Mouse (Mus musculus): ENCODE measurements at regions not wholly inside any gene's neighbourhood (a gene's known extent, or its start where the extent isn't known, plus 50 kb on each side); places are given as distances from the start of the nearest gene placed in this dataset.

DNA sequence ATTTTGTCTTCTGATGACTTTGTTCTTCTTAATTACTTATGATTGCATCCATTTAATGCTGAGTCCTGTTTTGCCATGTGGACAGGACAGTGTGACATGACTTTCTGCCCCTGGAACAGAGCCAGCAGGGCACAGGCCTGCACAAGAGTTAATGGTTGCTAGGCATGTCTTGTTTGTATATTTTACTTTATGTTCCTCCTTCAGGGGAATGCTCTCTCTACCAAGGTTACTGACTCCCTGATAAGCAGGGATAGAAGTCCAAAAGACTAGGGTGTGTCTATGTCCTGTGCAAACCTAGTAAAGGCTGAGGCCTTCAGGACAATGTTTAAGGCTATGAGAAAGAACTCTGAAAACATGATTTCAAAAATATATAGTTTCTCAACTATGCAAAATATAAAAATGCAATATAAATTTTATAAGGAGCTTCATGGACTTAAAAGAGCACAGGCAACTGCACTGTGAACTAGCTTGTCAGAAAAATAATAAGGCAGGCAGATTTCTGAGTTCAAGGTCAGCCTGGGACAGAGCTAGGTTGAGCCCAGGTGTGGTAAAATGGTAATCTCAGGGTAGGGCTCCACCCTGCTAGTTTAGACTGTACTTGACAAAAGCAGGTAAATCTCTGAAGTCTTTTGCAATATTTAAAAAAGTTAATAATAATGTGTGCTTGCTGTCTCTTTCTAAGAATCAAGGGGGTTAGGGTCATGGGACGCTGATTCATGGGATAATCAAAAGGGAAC lies 99.7 kb upstream of the Gbe1 start:
- peak overlapping the region; percentile 57 for H3K27ac ChIP-seq (ENCODE audit: low read depth, low read length)
- no peak overlapping the region for H3K4me2 ChIP-seq (replicated peaks; ENCODE audit: low read depth)
- no peaks in the 10 kb centered on the region for H3K9me3 ChIP-seq (ENCODE audit: control insufficient read depth)
- H3K27me3 ChIP-seq (replicated peaks; ENCODE audit: control insufficient read depth, insufficient read depth, low read length) = no peaks in the 10 kb centered on the region
- H3K4me1 ChIP-seq (replicated peaks; ENCODE audit: control insufficient read depth, insufficient read depth, low read length) = no peaks in the 10 kb centered on the region
- no peak overlapping the region for H3K9ac ChIP-seq (ENCODE audit: low read depth, low read length)
- TF ChIP-seq CTCF (IDR thresholded peaks at IDR 0.05; ENCODE audit: low read depth) = no peak
- WGBS = 45% methylated on average over 1 of the region's 1 CpGs
- no peak overlapping the region for H3K4me3 ChIP-seq (ENCODE audit: low read depth, low read length)
- ATAC-seq = peak; percentile 98
- H3K36me3 ChIP-seq (ENCODE audit: control insufficient read depth, insufficient read depth) = no peaks in the 10 kb centered on the region

GRCm38 (mm10) chr16:70214800-70215199 lies 98.9 kb upstream of the Gbe1 start:
- Histone ChIP-seq H3K9me3 (ENCODE audit: control insufficient read depth) (no peaks in the 10 kb centered on the region), H3K4me3 (ENCODE audit: low read depth, low read length) (no peak overlapping the region), H3K9ac (ENCODE audit: low read depth, low read length) (no peak overlapping the region), H3K36me3 (ENCODE audit: control insufficient read depth, insufficient read depth) (no peaks in the 10 kb centered on the region), H3K27ac (ENCODE audit: low read depth, low read length) (peak overlapping the region; percentile 57), H3K4me2 (replicated peaks; ENCODE audit: low read depth) (no peak overlapping the region), H3K4me1 (replicated peaks; ENCODE audit: control insufficient read depth, insufficient read depth, low read length) (no peaks in the 10 kb centered on the region), H3K27me3 (replicated peaks; ENCODE audit: control insufficient read depth, insufficient read depth, low read length) (no peaks in the 10 kb centered on the region)
- no peak for TF ChIP-seq CTCF (IDR thresholded peaks at IDR 0.05; ENCODE audit: low read depth)
- ATAC-seq = no peak
- WGBS = 13% methylated on average over 4 of the region's 4 CpGs

DNA sequence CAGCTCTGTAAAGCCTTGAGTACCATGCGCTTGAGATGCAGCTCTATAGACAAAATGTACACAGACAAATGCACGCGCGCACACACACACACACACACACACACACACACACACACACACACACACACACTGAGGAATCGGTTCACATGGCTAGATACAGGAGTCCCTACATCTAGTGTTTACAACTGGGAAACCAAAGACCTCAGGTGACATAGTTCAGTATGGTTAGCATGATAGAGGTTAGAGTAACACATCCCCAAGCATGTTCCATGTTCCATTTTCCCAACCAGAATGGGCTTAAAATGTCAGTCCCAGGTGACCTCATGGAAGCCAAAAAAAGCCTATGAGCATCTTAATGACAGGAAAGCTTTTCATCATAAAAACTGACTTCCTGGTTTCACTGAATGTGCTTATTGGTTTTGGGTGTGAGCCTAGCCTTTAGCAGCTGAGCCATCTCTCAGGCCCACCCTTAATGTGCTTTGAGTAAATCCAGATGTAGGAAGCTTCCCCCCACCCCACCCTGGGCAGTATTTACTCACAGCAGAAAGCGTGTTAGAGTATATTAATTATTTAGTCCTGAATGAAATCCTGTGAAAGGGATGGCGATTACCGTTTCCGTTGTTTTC lies 86.0 kb upstream of the Gbe1 start:
- WGBS = 86% methylated on average over 9 of the region's 9 CpGs
- Histone ChIP-seq H3K4me2 (replicated peaks; ENCODE audit: low read depth) (no peak overlapping the region), H3K9ac (ENCODE audit: low read depth, low read length) (no peak overlapping the region), H3K4me1 (replicated peaks; ENCODE audit: control insufficient read depth, insufficient read depth, low read length) (no peaks in the 10 kb centered on the region), H3K4me3 (ENCODE audit: low read depth, low read length) (no peak overlapping the region), H3K9me3 (ENCODE audit: control insufficient read depth) (no peaks in the 10 kb centered on the region), H3K27me3 (replicated peaks; ENCODE audit: control insufficient read depth, insufficient read depth, low read length) (no peaks in the 10 kb centered on the region), H3K27ac (ENCODE audit: low read depth, low read length) (no peak overlapping the region), H3K36me3 (ENCODE audit: control insufficient read depth, insufficient read depth) (no peaks in the 10 kb centered on the region)
- TF ChIP-seq CTCF (IDR thresholded peaks at IDR 0.05; ENCODE audit: low read depth) = no peak
- ATAC-seq = no peak

DNA sequence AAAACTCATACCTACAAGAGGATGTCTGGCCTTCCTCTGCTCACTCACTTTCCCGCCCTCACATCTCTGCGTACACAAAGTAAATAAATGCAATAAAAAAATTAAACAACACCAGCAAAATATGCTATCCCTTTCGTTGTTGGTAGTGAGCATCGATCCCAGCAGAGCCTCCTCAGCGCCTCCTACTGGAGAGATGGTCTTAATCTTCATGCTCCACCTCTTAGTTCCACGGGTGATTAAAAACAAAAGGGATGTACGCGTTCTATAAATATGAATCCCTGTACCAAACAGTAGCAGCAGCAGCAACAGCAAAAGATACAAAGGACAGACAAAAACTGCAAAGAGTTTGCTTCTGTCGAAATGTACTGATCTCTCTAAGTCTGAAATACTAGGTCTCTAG lies 81.0 kb upstream of the Gbe1 start:
- Histone ChIP-seq H3K27ac (ENCODE audit: low read depth, low read length) (no peak overlapping the region), H3K36me3 (ENCODE audit: control insufficient read depth, insufficient read depth) (no peaks in the 10 kb centered on the region), H3K9me3 (ENCODE audit: control insufficient read depth) (no peaks in the 10 kb centered on the region), H3K4me3 (ENCODE audit: low read depth, low read length) (no peak overlapping the region), H3K4me2 (replicated peaks; ENCODE audit: low read depth) (no peak overlapping the region), H3K9ac (ENCODE audit: low read depth, low read length) (no peak overlapping the region), H3K4me1 (replicated peaks; ENCODE audit: control insufficient read depth, insufficient read depth, low read length) (no peaks in the 10 kb centered on the region), H3K27me3 (replicated peaks; ENCODE audit: control insufficient read depth, insufficient read depth, low read length) (no peaks in the 10 kb centered on the region)
- 85% methylated on average over 9 of the region's 9 CpGs for WGBS
- no peak for ATAC-seq
- TF ChIP-seq CTCF (IDR thresholded peaks at IDR 0.05; ENCODE audit: low read depth) = peak; percentile 45

DNA sequence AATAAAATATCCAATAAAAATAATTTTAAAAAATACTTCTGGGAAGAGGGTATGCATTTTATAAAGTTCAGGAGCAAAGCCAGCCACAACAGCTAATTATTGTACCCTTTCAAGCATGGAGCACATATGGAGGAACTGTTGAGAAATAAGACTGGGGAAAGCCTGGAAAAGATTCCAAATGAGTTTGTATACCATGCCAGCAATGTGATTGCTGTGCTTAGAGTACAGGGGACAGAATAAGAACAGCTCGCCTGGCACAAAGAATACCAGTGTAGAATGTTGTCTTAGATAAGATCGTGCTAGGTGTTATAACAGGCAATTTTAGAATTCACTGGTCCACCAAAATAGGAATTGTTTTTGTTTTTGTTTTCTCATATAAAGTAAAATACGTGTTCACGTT lies 78.6 kb upstream of the Gbe1 start:
- Histone ChIP-seq H3K4me1 (replicated peaks; ENCODE audit: control insufficient read depth, insufficient read depth, low read length) (no peaks in the 10 kb centered on the region), H3K9ac (ENCODE audit: low read depth, low read length) (no peak overlapping the region), H3K36me3 (ENCODE audit: control insufficient read depth, insufficient read depth) (no peaks in the 10 kb centered on the region), H3K27me3 (replicated peaks; ENCODE audit: control insufficient read depth, insufficient read depth, low read length) (no peaks in the 10 kb centered on the region), H3K4me2 (replicated peaks; ENCODE audit: low read depth) (no peak overlapping the region), H3K4me3 (ENCODE audit: low read depth, low read length) (no peak overlapping the region), H3K9me3 (ENCODE audit: control insufficient read depth) (no peaks in the 10 kb centered on the region), H3K27ac (ENCODE audit: low read depth, low read length) (no peak overlapping the region)
- no peak for TF ChIP-seq CTCF (IDR thresholded peaks at IDR 0.05; ENCODE audit: low read depth)
- ATAC-seq = no peak
- WGBS = 91% methylated on average over 4 of the region's 4 CpGs

DNA sequence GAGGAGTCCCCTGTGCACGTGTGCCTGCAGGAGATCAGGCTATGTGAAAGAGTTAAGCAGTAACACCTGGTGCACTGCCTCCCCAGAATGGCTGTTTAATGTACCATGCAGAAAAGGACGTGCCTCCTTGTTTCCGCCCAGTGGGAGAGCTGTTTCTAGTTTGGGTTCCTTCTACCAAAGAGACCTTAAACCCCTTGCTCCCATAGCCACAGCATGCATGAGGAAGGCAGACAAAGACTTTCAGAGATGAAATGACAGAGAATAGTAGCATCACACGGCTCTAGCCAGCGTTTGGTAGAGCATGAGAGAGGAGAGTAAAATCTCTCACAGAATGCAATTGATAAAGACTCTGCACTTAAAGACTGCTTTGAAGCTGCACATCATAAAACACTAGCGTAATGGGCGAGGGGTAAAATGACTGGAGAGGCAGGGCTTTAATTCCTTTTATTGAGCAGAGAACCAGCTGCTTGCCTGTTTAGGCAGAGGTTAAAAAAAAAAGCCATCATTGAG lies 74.3 kb upstream of the Gbe1 start:
- Histone ChIP-seq H3K27me3 (replicated peaks; ENCODE audit: control insufficient read depth, insufficient read depth, low read length) (no peaks in the 10 kb centered on the region), H3K4me1 (replicated peaks; ENCODE audit: control insufficient read depth, insufficient read depth, low read length) (no peaks in the 10 kb centered on the region), H3K4me3 (ENCODE audit: low read depth, low read length) (no peak overlapping the region), H3K36me3 (ENCODE audit: control insufficient read depth, insufficient read depth) (no peaks in the 10 kb centered on the region), H3K4me2 (replicated peaks; ENCODE audit: low read depth) (no peak overlapping the region), H3K9me3 (ENCODE audit: control insufficient read depth) (no peaks in the 10 kb centered on the region), H3K27ac (ENCODE audit: low read depth, low read length) (no peak overlapping the region), H3K9ac (ENCODE audit: low read depth, low read length) (no peak overlapping the region)
- no peak for TF ChIP-seq CTCF (IDR thresholded peaks at IDR 0.05; ENCODE audit: low read depth)
- WGBS = 42% methylated on average over 7 of the region's 7 CpGs
- no peak for ATAC-seq
